Mouse (Mus musculus): ENCODE data around the gene Ppp6r1.

DNA sequence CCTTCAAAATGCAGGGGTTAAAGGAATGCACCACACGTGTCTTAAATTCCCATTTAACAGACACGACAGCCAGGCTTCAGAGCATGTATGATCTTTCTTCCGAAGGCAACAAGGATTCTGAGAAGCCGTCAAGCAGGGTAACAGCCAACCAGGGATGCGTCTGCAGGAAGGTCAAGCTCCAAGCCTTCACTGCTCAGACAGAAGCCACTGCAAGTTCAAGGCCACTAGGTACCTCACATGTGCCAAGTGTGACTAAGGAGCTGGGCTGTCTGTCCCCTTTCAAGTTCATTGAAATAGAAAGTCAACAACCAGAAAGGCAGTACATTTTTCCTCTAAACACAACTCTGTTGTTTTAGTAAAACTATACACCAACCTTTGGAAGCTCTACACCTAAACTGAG, 8.1 kb upstream of the Ppp6r1 start:
- TF ChIP-seq CTCF (IDR thresholded peaks at IDR 0.05; ENCODE audit: control insufficient read depth, insufficient read depth, low read length), result no peak
- TF ChIP-seq POLR2A (IDR thresholded peaks at IDR 0.05; ENCODE audit: borderline replicate concordance, control insufficient read depth, low read depth, low read length), result no peak
